Comparison of ENCODE assay signal across 8 mouse cellular contexts in genomic region chr8:85013230-85013840, GRCm38 (mm10). TPM values are rescaled to one million over a fixed set of nuclear protein-coding genes. Genes with fewer than 3 reads are reported as not detected.
DNase-seq lines count a peak whose midpoint lies in the region; ATAC-seq and TF ChIP-seq lines count a peak whose summit lies in the region.

No protein-coding gene starts in this region.

- TF ChIP-seq POLR2A in myocyte (IDR thresholded peaks at IDR 0.05; ENCODE audit: insufficient read length, low read depth) = no peak

- H3K27me3 ChIP-seq in heart, embryonic 14.5 days (ENCODE audit: control insufficient read depth, insufficient read depth, low read length) = peaks cover 59% of the 10 kb centered on the region
- peaks cover 6% of the 10 kb centered on the region; the same call in 1 of the 2 replicates for H3K27me3 ChIP-seq in kidney, postnatal 0 days (ENCODE audit: insufficient read depth, low read length)
- H3K27me3 ChIP-seq in liver, embryonic 13.5 days = peaks cover 62% of the 10 kb centered on the region
- H3K27me3 ChIP-seq in myocyte (ENCODE audit: control insufficient read depth, insufficient read depth, insufficient read length) = peaks cover 14% of the 10 kb centered on the region
- peaks cover 37% of the 10 kb centered on the region for H3K27me3 ChIP-seq in stomach, embryonic 15.5 days (replicated peaks)

- H3K27ac ChIP-seq in heart, embryonic 14.5 days (replicated peaks in 1 of 2; ENCODE audit: control insufficient read depth in 1 of 2, insufficient read depth in 1 of 2, low read depth in 2 of 2, low read length in 2 of 2) = no peak overlapping the region
- H3K27ac ChIP-seq in kidney, postnatal 0 days = no peak overlapping the region
- H3K27ac ChIP-seq in liver, embryonic 13.5 days = no peak overlapping the region
- no peak overlapping the region for H3K27ac ChIP-seq in stomach, embryonic 15.5 days

- 0 out of 2 replicates have a peak overlapping the region, but pooled peaks have one; percentile 14 for H3K9ac ChIP-seq in heart, embryonic 14.5 days (ENCODE audit: low read length)
- H3K9ac ChIP-seq in kidney, postnatal 0 days (ENCODE audit: low read depth, low read length) = no peak overlapping the region; the same call in 1 of the 2 replicates
- H3K9ac ChIP-seq in liver, embryonic 13.5 days = 0 out of 2 replicates have a peak overlapping the region, but pooled peaks have one; percentile 45
- 0 out of 2 replicates have a peak overlapping the region, but pooled peaks have one; percentile 14 for H3K9ac ChIP-seq in stomach, embryonic 15.5 days

- peak; percentile 81 for TF ChIP-seq CTCF in kidney, postnatal 0 days (IDR thresholded peaks at IDR 0.05; ENCODE audit: low read depth)

- H3K79me2 ChIP-seq in myocyte (ENCODE audit: control insufficient read depth, insufficient read depth) = no peaks in the 10 kb centered on the region

- H3K9me3 ChIP-seq in heart, embryonic 14.5 days (ENCODE audit: control insufficient read depth, low read length) = no peaks in the 10 kb centered on the region
- H3K9me3 ChIP-seq in kidney, postnatal 0 days (replicated peaks; ENCODE audit: low read length) = no peaks in the 10 kb centered on the region
- H3K9me3 ChIP-seq in liver, embryonic 13.5 days (replicated peaks) = no peaks in the 10 kb centered on the region
- no peaks in the 10 kb centered on the region for H3K9me3 ChIP-seq in stomach, embryonic 15.5 days

- peak; percentile 79 for DNase-seq in urinary bladder, postnatal 14 days (ENCODE audit: low spot score)
- no peak for DNase-seq in urinary bladder, adult 2 months (ENCODE audit: low spot score)
- peak; percentile 90 for DNase-seq in embryo, embryonic 11 days
- DNase-seq in kidney, postnatal 0 days (ENCODE audit: low spot score) = peak; percentile 86
- peak; percentile 60 for DNase-seq in liver, embryonic 13.5 days

- 4% methylated on average over 25 of the region's 26 CpGs for WGBS in heart, embryonic 14.5 days
- WGBS in kidney, postnatal 0 days = 5% methylated on average over 25 of the region's 26 CpGs
- WGBS in liver, embryonic 13.5 days (ENCODE audit: insufficient replicate concordance) = 3% methylated on average over 25 of the region's 26 CpGs
- WGBS in stomach, embryonic 15.5 days = 3% methylated on average over 26 of the region's 26 CpGs

- H3K36me3 ChIP-seq in heart, embryonic 14.5 days (ENCODE audit: control insufficient read depth, insufficient read depth, low read length) = peaks cover 14% of the 10 kb centered on the region
- H3K36me3 ChIP-seq in kidney, postnatal 0 days (ENCODE audit: insufficient read depth, low read length) = peaks cover 7% of the 10 kb centered on the region
- H3K36me3 ChIP-seq in liver, embryonic 13.5 days = peaks cover 13% of the 10 kb centered on the region
- H3K36me3 ChIP-seq in myocyte (ENCODE audit: control insufficient read depth, insufficient read depth) = no peaks in the 10 kb centered on the region
- H3K36me3 ChIP-seq in stomach, embryonic 15.5 days = peaks cover 6% of the 10 kb centered on the region; the same call in 1 of the 2 replicates

- H3K4me1 ChIP-seq in heart, embryonic 14.5 days (ENCODE audit: control insufficient read depth in 2 of 2, insufficient read depth in 2 of 2, low read length in 2 of 2) = 0 out of 4 replicates have a peak, but pooled peaks cover 0 to 3% of the 10 kb centered on the region in 2 experiments
- H3K4me1 ChIP-seq in kidney, postnatal 0 days (replicated peaks; ENCODE audit: insufficient read depth, low read length) = no peaks in the 10 kb centered on the region; the same call in 1 of the 2 replicates
- peaks cover 4% of the 10 kb centered on the region; the same call in 1 of the 2 replicates for H3K4me1 ChIP-seq in liver, embryonic 13.5 days (replicated peaks)
- peaks cover 4% of the 10 kb centered on the region; the same call in 1 of the 2 replicates for H3K4me1 ChIP-seq in stomach, embryonic 15.5 days

- peak overlapping the region; percentile 59 for H3K4me2 ChIP-seq in heart, embryonic 14.5 days (ENCODE audit: low read length)
- H3K4me2 ChIP-seq in kidney, postnatal 0 days (ENCODE audit: low read length) = peak overlapping the region; percentile 54
- H3K4me2 ChIP-seq in liver, embryonic 13.5 days = peak overlapping the region; percentile 59
- peak overlapping the region; percentile 38 for H3K4me2 ChIP-seq in myocyte (ENCODE audit: low read depth)
- peak overlapping the region; percentile 68 for H3K4me2 ChIP-seq in stomach, embryonic 15.5 days

- H3K4me3 ChIP-seq in heart, embryonic 14.5 days (ENCODE audit: control insufficient read depth in 1 of 2, insufficient read depth in 1 of 2, low read depth in 1 of 2, low read length in 2 of 2) = peak overlapping the region; percentile 20 to 21
- peak overlapping the region; percentile 13; the same call in 1 of the 2 replicates for H3K4me3 ChIP-seq in kidney, postnatal 0 days (replicated peaks; ENCODE audit: low read depth, low read length)
- H3K4me3 ChIP-seq in liver, embryonic 13.5 days (replicated peaks) = peak overlapping the region; percentile 29
- no peak overlapping the region for H3K4me3 ChIP-seq in myocyte
- H3K4me3 ChIP-seq in stomach, embryonic 15.5 days (replicated peaks) = peak overlapping the region; percentile 33; the same call in 1 of the 2 replicates

- H3ac ChIP-seq in myocyte (ENCODE audit: control insufficient read depth, insufficient read length) = no peak overlapping the region

- ATAC-seq in heart, embryonic 14.5 days (ENCODE audit: insufficient number of reproducible peaks, insufficient read depth, low FRiP score, low read depth) = no peak
- peak; percentile 52; the same call in 1 of the 2 replicates for ATAC-seq in kidney, postnatal 0 days (replicated peaks; ENCODE audit: low FRiP score, low read depth)
- ATAC-seq in liver, embryonic 13.5 days (ENCODE audit: low read depth) = peak; percentile 56; the same call in 1 of the 2 replicates
- peak; percentile 65 for ATAC-seq in stomach, embryonic 15.5 days (ENCODE audit: insufficient read depth, low FRiP score, low read depth)

TF ChIP-seq in myocyte, 11 proteins besides CTCF, POLR2A, EP300 and RAD21:
- no peak for TF ChIP-seq MAX (IDR thresholded peaks at IDR 0.05; ENCODE audit: low read depth)
- peak in 1 of 3 experiments; percentile 16 for TF ChIP-seq MYOG (IDR thresholded peaks at IDR 0.05; ENCODE audit: control insufficient read depth in 1 of 3, insufficient read depth in 1 of 3, insufficient read length in 2 of 3, low read depth in 2 of 3)

RNA-seq across cellular contexts. Expression of gene Best2, which starts 1.0 kb away (rescaled TPM):
- polyA plus RNA-seq in urinary bladder, adult 2 months (2012; rRNA removed) = 0.04 TPM in 1 of 2 replicates, not detected in the other
- not detected in 2 replicates for polyA plus RNA-seq in heart, embryonic 14.5 days (2014; fragmentation: Nextera tagmentation; extraction: Ambion mirVana)
- not detected in 2 replicates for polyA plus RNA-seq in kidney, postnatal 0 days (2015; fragmentation: Nextera tagmentation; extraction: Ambion mirVana)
- polyA plus RNA-seq in liver, embryonic 13.5 days (2015; fragmentation: Nextera tagmentation; extraction: Ambion mirVana) = not detected in 2 replicates
- polyA plus RNA-seq in myocyte (2012; fragmentation: generic; extraction: Trizol) = not detected
- 0.23 and 0.49 TPM in 2 replicates for polyA plus RNA-seq in stomach, embryonic 15.5 days (2015; fragmentation: Nextera tagmentation; extraction: Ambion mirVana)

RNA-seq across cellular contexts. Expression of gene Asna1, which starts 11.7 kb away (rescaled TPM):
- polyA plus RNA-seq in urinary bladder, adult 2 months (2012; rRNA removed) = 113 and 136 TPM in 2 replicates
- 91.5 and 109 TPM in 2 replicates for polyA plus RNA-seq in heart, embryonic 14.5 days (2014; fragmentation: Nextera tagmentation; extraction: Ambion mirVana)
- polyA plus RNA-seq in kidney, postnatal 0 days (2015; fragmentation: Nextera tagmentation; extraction: Ambion mirVana) = 116 and 125 TPM in 2 replicates
- polyA plus RNA-seq in liver, embryonic 13.5 days (2015; fragmentation: Nextera tagmentation; extraction: Ambion mirVana) = 80.1 and 81.5 TPM in 2 replicates
- polyA plus RNA-seq in myocyte (2012; fragmentation: generic; extraction: Trizol) = 204 TPM
- polyA plus RNA-seq in stomach, embryonic 15.5 days (2015; fragmentation: Nextera tagmentation; extraction: Ambion mirVana) = 108 and 115 TPM in 2 replicates

RNA-seq across cellular contexts. Expression of gene Trir, which starts 13.3 kb away (rescaled TPM):
- 109 and 140 TPM in 2 replicates for polyA plus RNA-seq in urinary bladder, adult 2 months (2012; rRNA removed)
- polyA plus RNA-seq in heart, embryonic 14.5 days (2014; fragmentation: Nextera tagmentation; extraction: Ambion mirVana) = 92.0 and 95.9 TPM in 2 replicates
- polyA plus RNA-seq in kidney, postnatal 0 days (2015; fragmentation: Nextera tagmentation; extraction: Ambion mirVana) = 120 and 131 TPM in 2 replicates
- polyA plus RNA-seq in liver, embryonic 13.5 days (2015; fragmentation: Nextera tagmentation; extraction: Ambion mirVana) = 83.1 and 91.4 TPM in 2 replicates
- polyA plus RNA-seq in myocyte (2012; fragmentation: generic; extraction: Trizol) = 198 TPM
- polyA plus RNA-seq in stomach, embryonic 15.5 days (2015; fragmentation: Nextera tagmentation; extraction: Ambion mirVana) = 104 and 132 TPM in 2 replicates

RNA-seq across cellular contexts. Expression of gene Hook2, which starts 22.9 kb away (rescaled TPM):
- polyA plus RNA-seq in urinary bladder, adult 2 months (2012; rRNA removed) = 26.9 and 28.5 TPM in 2 replicates
- polyA plus RNA-seq in heart, embryonic 14.5 days (2014; fragmentation: Nextera tagmentation; extraction: Ambion mirVana) = 5.0 and 5.1 TPM in 2 replicates
- 30.2 and 32.0 TPM in 2 replicates for polyA plus RNA-seq in kidney, postnatal 0 days (2015; fragmentation: Nextera tagmentation; extraction: Ambion mirVana)
- 7.2 and 7.4 TPM in 2 replicates for polyA plus RNA-seq in liver, embryonic 13.5 days (2015; fragmentation: Nextera tagmentation; extraction: Ambion mirVana)
- 9.3 TPM for polyA plus RNA-seq in myocyte (2012; fragmentation: generic; extraction: Trizol)
- polyA plus RNA-seq in stomach, embryonic 15.5 days (2015; fragmentation: Nextera tagmentation; extraction: Ambion mirVana) = 46.3 and 51.1 TPM in 2 replicates

RNA-seq across cellular contexts. Expression of gene Tnpo2, which starts 23.4 kb away (rescaled TPM):
- polyA plus RNA-seq in urinary bladder, adult 2 months (2012; rRNA removed) = 50.0 and 53.0 TPM in 2 replicates
- 13.0 and 15.2 TPM in 2 replicates for polyA plus RNA-seq in heart, embryonic 14.5 days (2014; fragmentation: Nextera tagmentation; extraction: Ambion mirVana)
- polyA plus RNA-seq in kidney, postnatal 0 days (2015; fragmentation: Nextera tagmentation; extraction: Ambion mirVana) = 19.0 and 19.4 TPM in 2 replicates
- 24.0 and 28.2 TPM in 2 replicates for polyA plus RNA-seq in liver, embryonic 13.5 days (2015; fragmentation: Nextera tagmentation; extraction: Ambion mirVana)
- 46.3 TPM for polyA plus RNA-seq in myocyte (2012; fragmentation: generic; extraction: Trizol)
- polyA plus RNA-seq in stomach, embryonic 15.5 days (2015; fragmentation: Nextera tagmentation; extraction: Ambion mirVana) = 26.9 and 31.9 TPM in 2 replicates
